In the genomic region with DNA sequence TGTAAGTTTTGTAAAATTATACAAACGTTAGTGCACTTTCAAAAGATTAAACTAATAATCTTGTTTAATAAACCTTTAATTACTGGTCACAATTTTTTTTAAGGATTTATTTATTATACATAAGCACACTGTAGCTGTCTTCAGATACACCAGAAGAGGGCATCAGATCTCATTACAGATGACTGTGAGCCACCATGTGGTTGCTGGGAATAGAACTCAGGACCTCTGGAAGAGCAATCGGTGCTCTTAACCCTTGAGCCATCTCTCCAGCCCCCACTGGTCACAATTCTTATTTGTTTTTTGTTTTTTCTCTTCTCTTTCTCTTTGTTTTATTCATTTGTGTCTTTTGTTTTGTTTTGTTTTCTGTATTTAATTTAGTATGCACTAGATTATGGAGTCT, we compare ENCODE assay signal across 28 mouse cellular contexts. TPM values are rescaled to one million over a fixed set of nuclear protein-coding genes. Genes with fewer than 3 reads are reported as not detected.
"Had no signal": no experiment of that assay in that cellular context is flagged by ENCODE, and none has a peak within 500 bp of the region (broad histone marks: within the 10 kb centered on the region; RNA-seq: fewer than 3 reads in every experiment).

No protein-coding gene starts in this region.

- H3K27me3 ChIP-seq: liver, embryonic 12.5 days; stomach, embryonic 15.5 days had no signal

- H3K9ac ChIP-seq: liver, embryonic 12.5 days; lung, embryonic 14.5 days; stomach, embryonic 15.5 days had no signal

- H3K4me3 ChIP-seq: liver, embryonic 12.5 days; stomach, embryonic 15.5 days had no signal

- H3K36me3 ChIP-seq: stomach, embryonic 15.5 days had no signal

- ATAC-seq: inflammation-experienced regulatory T-cells, adult 6 months; liver, embryonic 12.5 days had no signal

- H3K27ac ChIP-seq: stomach, embryonic 15.5 days had no signal

- DNase-seq: kidney, adult 11 months; kidney, adult 8-10 months; kidney, postnatal 25 days; lung, embryonic 14.5 days; lung, postnatal 10 days; lung, postnatal 4 days; midbrain, embryonic 14.5 days; right cerebral cortex, adult 18-20 months; right cerebral cortex, postnatal 14 days; right cerebral cortex, postnatal 4 days; thymus, adult 18-20 months; thymus, postnatal 36 days had no signal

- H3K4me2 ChIP-seq: liver, embryonic 12.5 days; lung, embryonic 14.5 days; midbrain, embryonic 11.5 days; stomach, embryonic 15.5 days had no signal

- H3K9me3 ChIP-seq: liver, embryonic 12.5 days; stomach, embryonic 15.5 days had no signal

RNA-seq across cellular contexts. Expression of gene Zar1l, which starts 7.3 kb away (rescaled TPM):
- total RNA-seq: layer of hippocampus, postnatal 14 days; megakaryocyte progenitor cell, adult 5-6 weeks; megakaryocyte-erythroid progenitor cell, adult 5-6 weeks; midbrain, postnatal 0 days had no signal
- polyA plus RNA-seq: inflammation-experienced regulatory T-cells, adult 6 months; kidney, embryonic 16.5 days; large intestine, adult 2 months; limb, embryonic 11.5 days; limb, embryonic 14.5 days; liver, embryonic 12.5 days; liver, embryonic 16.5 days; lung, embryonic 14.5 days; midbrain, embryonic 11.5 days; midbrain, embryonic 14.5 days; midbrain, postnatal 0 days; neural tube, embryonic 11.5 days; neural tube, embryonic 14.5 days; stomach, embryonic 15.5 days; urinary bladder, adult 2 months had no signal
